12 mouse cellular contexts compared by ENCODE assay signal in genomic region chr5:92386643-92387042, GRCm38 (mm10). TPM values are rescaled to one million over a fixed set of nuclear protein-coding genes. Genes with fewer than 3 reads are reported as not detected.
DNase-seq lines count a peak whose midpoint lies in the region; ATAC-seq lines count a peak whose summit lies in the region.
"Had no signal": no experiment of that assay in that cellular context is flagged by ENCODE, and none has a peak within 500 bp of the region (broad histone marks: within the 10 kb centered on the region; RNA-seq: fewer than 3 reads in every experiment).

No protein-coding gene starts in this region.

- peak; percentile 41 for DNase-seq in adrenal gland, postnatal 14 days
- no peak for DNase-seq in adrenal gland, postnatal 4 days (ENCODE audit: low spot score in 2 of 2)
- peak; percentile 49 for DNase-seq in 416B (ENCODE audit: low read depth)
- peak; percentile 54 to 56 for DNase-seq in kidney, postnatal 36 days
- no peak for DNase-seq in thymus, postnatal 14 days
- DNase-seq in right cerebral cortex, postnatal 10 days (ENCODE audit: low spot score in 2 of 2) = no peak
- no peak for DNase-seq in testis, postnatal 14 days (ENCODE audit: low spot score)
- DNase-seq: cerebellum, postnatal 10 days; thymus, postnatal 4 days had no signal

- 0 out of 2 replicates have a peak overlapping the region, but pooled peaks have one; percentile 10 for H3K9ac ChIP-seq in heart, embryonic 11.5 days (ENCODE audit: low read depth, low read length)

- no peaks in the 10 kb centered on the region for H3K27me3 ChIP-seq in heart, embryonic 11.5 days (ENCODE audit: control insufficient read depth, insufficient read depth, low read length)

- ATAC-seq in heart, embryonic 11.5 days (replicated peaks; ENCODE audit: insufficient number of reproducible peaks, low FRiP score, low TSS enrichment) = peak; percentile 47

- H3K27ac ChIP-seq in heart, embryonic 11.5 days (ENCODE audit: low read depth, low read length) = peak overlapping the region; percentile 54

- peaks cover 31% of the 10 kb centered on the region for H3K4me1 ChIP-seq in heart, embryonic 11.5 days (ENCODE audit: control insufficient read depth, insufficient read depth, low read length)

- peak overlapping the region; percentile 52 for H3K4me2 ChIP-seq in heart, embryonic 11.5 days

- no peak overlapping the region for H3K4me3 ChIP-seq in heart, embryonic 11.5 days (ENCODE audit: low read depth, low read length)
- H3K4me3 ChIP-seq: megakaryocyte, embryonic 14.5 days had no signal

- WGBS in heart, embryonic 11.5 days (ENCODE audit: insufficient replicate concordance) = 13% methylated on average over 6 of the region's 6 CpGs

- no peaks in the 10 kb centered on the region for H3K9me3 ChIP-seq in heart, embryonic 11.5 days (replicated peaks; ENCODE audit: control insufficient read depth, low read length)
- H3K9me3 ChIP-seq: megakaryocyte, embryonic 14.5 days had no signal

- no peaks in the 10 kb centered on the region for H3K36me3 ChIP-seq in heart, embryonic 11.5 days (ENCODE audit: control insufficient read depth, insufficient read depth, low read length)

RNA-seq across cellular contexts. Expression of gene Cxcl10, which starts 38.0 kb away (rescaled TPM):
- 0.52 and 3.2 TPM in 2 replicates for total RNA-seq in adrenal gland, postnatal 14 days (2021)
- total RNA-seq in adrenal gland, postnatal 4 days (2021) = 1 to 10 TPM in 1 of 2 experiments, under 1 TPM in 1; 0.76 to 1.3 TPM
- polyA plus RNA-seq in heart, embryonic 11.5 days (2014; fragmentation: Nextera tagmentation; extraction: Ambion mirVana) = 0.72 TPM in 1 of 2 replicates, not detected in the other
- total RNA-seq: layer of hippocampus, postnatal 25 days had no signal

RNA-seq across cellular contexts. Expression of gene Nup54, which starts 48.4 kb away (rescaled TPM):
- 37.2 and 42.1 TPM in 2 replicates for total RNA-seq in adrenal gland, postnatal 14 days (2021)
- total RNA-seq in adrenal gland, postnatal 4 days (2021) = 10 to 100 TPM; 48.8 to 53.0 TPM
- polyA plus RNA-seq in heart, embryonic 11.5 days (2014; fragmentation: Nextera tagmentation; extraction: Ambion mirVana) = 45.7 and 50.7 TPM in 2 replicates

RNA-seq across cellular contexts. Expression of gene Art3, which starts 55.0 kb away (rescaled TPM):
- total RNA-seq in adrenal gland, postnatal 14 days (2021) = 91.5 and 131 TPM in 2 replicates
- 10 to 100 TPM; 42.5 to 70.3 TPM for total RNA-seq in adrenal gland, postnatal 4 days (2021)
- polyA plus RNA-seq in heart, embryonic 11.5 days (2014; fragmentation: Nextera tagmentation; extraction: Ambion mirVana) = 37.0 and 37.6 TPM in 2 replicates

RNA-seq across cellular contexts. Expression of gene Cxcl9, which starts 58.8 kb away (rescaled TPM):
- 1.0 and 2.1 TPM in 2 replicates for total RNA-seq in adrenal gland, postnatal 14 days (2021)
- 1 to 10 TPM in 1 of 2 experiments, under 1 TPM in 1; 0.20 to 1.1 TPM for total RNA-seq in adrenal gland, postnatal 4 days (2021)
- polyA plus RNA-seq in heart, embryonic 11.5 days (2014; fragmentation: Nextera tagmentation; extraction: Ambion mirVana) = not detected in 2 replicates
- total RNA-seq: layer of hippocampus, postnatal 25 days had no signal

Comparison
In these comparisons a context has a peak if more than half of its experiments do, and no peak if none do; other contexts are left out.
1. DNase-seq: peak in adrenal gland, postnatal 14 days (single experiment), 416B (single experiment) and kidney, postnatal 36 days (2 of 2); none in adrenal gland, postnatal 4 days (0 of 2), thymus, postnatal 14 days (single experiment), right cerebral cortex, postnatal 10 days (0 of 2) and testis, postnatal 14 days (single experiment).